Mouse (Mus musculus) forebrain, embryonic 14.5 days (tissue): Measurements from ENCODE around the gene Fis1. TPM values are rescaled to one million over a fixed set of nuclear protein-coding genes. Genes with fewer than 3 reads are reported as not detected.
A peak's percentile ranks its signal among the peaks of the same experiment; 100 is the strongest.

Source experiments
- ATAC-seq: fragments of 200-750 bp; cut with Nextera tagmentation; 2 replicates; pipeline ENCODE4 v1.8.0; 2017; ENCODE audit warnings: mild to moderate bottlenecking, moderate library complexity
- DNase-seq: peaks from one replicate; pipeline ENCODE4 v3.0.0-alpha.2; 2015; ENCODE audit warnings: low spot score
- H3K27ac ChIP-seq: fragments of 300-500 bp; sonication (generic); 2 replicates; pipeline ENCODE4 v1.5.1; 2014; ENCODE audit warnings: low read depth, mild to moderate bottlenecking, control low read depth, low read length, moderate library complexity
- H3K27me3 ChIP-seq: fragments of 300-500 bp; sonication (generic); replicated peaks from 2 replicates; pipeline ENCODE4 v1.6.1; 2014; ENCODE audit warnings: low read length, control low read depth, mixed read lengths; ENCODE audit not compliant: control insufficient read depth, insufficient read depth
- H3K36me3 ChIP-seq: fragments of 300-500 bp; sonication (generic); 2 replicates; pipeline ENCODE4 v1.6.1; 2014; ENCODE audit warnings: low read length, control low read depth; ENCODE audit not compliant: control insufficient read depth, insufficient read depth
- H3K4me1 ChIP-seq: fragments of 300-500 bp; sonication (generic); 2 replicates; pipeline ENCODE4 v1.6.1; 2014; ENCODE audit warnings: antibody characterized with exemption, low read length, control low read depth; ENCODE audit not compliant: control insufficient read depth, insufficient read depth
- H3K4me2 ChIP-seq: fragments of 300-500 bp; sonication (generic); 2 replicates; pipeline ENCODE4 v1.6.1; 2014; ENCODE audit warnings: mild to moderate bottlenecking, control low read depth, low read length
- H3K4me3 ChIP-seq: fragments of 300-500 bp; sonication (generic); 2 replicates; pipeline ENCODE4 v1.5.1; 2014; ENCODE audit warnings: low read depth, low read length, control low read depth
- H3K9ac ChIP-seq: fragments of 300-500 bp; sonication (generic); 2 replicates; pipeline ENCODE4 v1.6.1; 2014; ENCODE audit warnings: mild to moderate bottlenecking, low read length, control low read depth, moderate library complexity
- H3K9me3 ChIP-seq: fragments of 300-500 bp; sonication (generic); replicated peaks from 2 replicates; pipeline ENCODE4 v1.6.1; 2016; ENCODE audit warnings: low read length, control low read depth, mixed read lengths; ENCODE audit not compliant: control insufficient read depth
- WGBS: fragments of 180-500 bp; shearing (Covaris S2); extraction: QIAGEN DNeasy Blood & Tissue Kit; methylation state at CpG from one replicate; pipeline ENCODE4 v1.1.7; 2014; 5-methylcytosine and 5-hydroxymethylcytosine counted together
- polyA plus RNA-seq: library from polyadenylated mRNA; unstranded; fragments of >200 nt; fragmentation: Nextera tagmentation; extraction: Ambion mirVana; gene quantifications from 2 replicates; pipeline ENCODE4 v1.2.1, GENCODE M21; 2014

The Fis1 gene
- polyA plus RNA-seq, 1 experiment from 2014 or later = 495 TPM

GRCm38 (mm10) chr5:136919546-136920301 lies 33.4 kb upstream of the Fis1 start:
- DNase-seq (no peak), ATAC-seq (peak; percentile 17)
- H3K9ac ChIP-seq = peak overlapping the region; percentile 73
- H3K36me3 ChIP-seq = no peaks in the 10 kb centered on the region
- no peak overlapping the region for H3K27ac ChIP-seq
- no peaks in the 10 kb centered on the region for H3K9me3 ChIP-seq
- H3K4me3 ChIP-seq = peak overlapping the region; percentile 53
- peak overlapping the region; percentile 78 for H3K4me2 ChIP-seq
- WGBS = 23% methylated on average over 18 of the region's 18 CpGs
- H3K27me3 ChIP-seq = no peaks in the 10 kb centered on the region
- no peaks in the 10 kb centered on the region for H3K4me1 ChIP-seq

- H3K36me3 ChIP-seq = 0 out of 2 replicates have a peak, but pooled peaks cover 3% of the 10 kb centered on the region
- DNase-seq = no peak
- H3K4me3 ChIP-seq = no peak overlapping the region
- no peak for ATAC-seq
- H3K9ac ChIP-seq = no peak overlapping the region
- 89% methylated on average over 9 of the region's 9 CpGs for WGBS
- no peaks in the 10 kb centered on the region for H3K9me3 ChIP-seq
- no peak overlapping the region for H3K4me2 ChIP-seq
- no peak overlapping the region for H3K27ac ChIP-seq
- H3K4me1 ChIP-seq = no peaks in the 10 kb centered on the region
- no peaks in the 10 kb centered on the region for H3K27me3 ChIP-seq
Measured at GRCm38 (mm10) chr5:136922830-136923229, 30.2 kb upstream of the Fis1 start.

GRCm38 (mm10) chr5:136923751-136924478 lies 29.2 kb upstream of the Fis1 start:
- H3K4me2 ChIP-seq = no peak overlapping the region
- ATAC-seq (no peak), DNase-seq (no peak)
- H3K9me3 ChIP-seq = no peaks in the 10 kb centered on the region
- H3K27me3 ChIP-seq = no peaks in the 10 kb centered on the region
- no peak overlapping the region for H3K27ac ChIP-seq
- H3K9ac ChIP-seq = no peak overlapping the region
- WGBS = 82% methylated on average over 7 of the region's 7 CpGs
- H3K36me3 ChIP-seq = 0 out of 2 replicates have a peak, but pooled peaks cover 3% of the 10 kb centered on the region
- no peaks in the 10 kb centered on the region for H3K4me1 ChIP-seq
- H3K4me3 ChIP-seq = no peak overlapping the region

GRCm38 (mm10) chr5:136929073-136929472 lies 24.0 kb upstream of the Fis1 start:
- Histone ChIP-seq H3K4me2 (no peak overlapping the region), H3K27ac (no peak overlapping the region), H3K36me3 (0 out of 2 replicates have a peak, but pooled peaks cover 3% of the 10 kb centered on the region), H3K27me3 (no peaks in the 10 kb centered on the region), H3K4me3 (no peak overlapping the region), H3K9ac (peak overlapping the region; percentile 25; the same call in 1 of the 2 replicates), H3K9me3 (no peaks in the 10 kb centered on the region), H3K4me1 (no peaks in the 10 kb centered on the region)
- DNase-seq (peak; percentile 91), ATAC-seq (peak; percentile 63)
- 20% methylated on average over 4 of the region's 4 CpGs for WGBS

- H3K36me3 ChIP-seq = 0 out of 2 replicates have a peak, but pooled peaks cover under 1% of the 10 kb centered on the region
- H3K4me2 ChIP-seq = no peak overlapping the region
- DNase-seq = no peak
- no peak overlapping the region for H3K9ac ChIP-seq
- H3K4me3 ChIP-seq = no peak overlapping the region
- 87% methylated on average over 14 of the region's 14 CpGs for WGBS
- no peak overlapping the region for H3K27ac ChIP-seq
- no peaks in the 10 kb centered on the region for H3K9me3 ChIP-seq
- H3K4me1 ChIP-seq = no peaks in the 10 kb centered on the region
- no peak for ATAC-seq
- no peaks in the 10 kb centered on the region for H3K27me3 ChIP-seq
Measured at GRCm38 (mm10) chr5:136931896-136932295, 21.2 kb upstream of the Fis1 start.

GRCm38 (mm10) chr5:136932956-136933355 lies 20.1 kb upstream of the Fis1 start:
- no peak for ATAC-seq
- Histone ChIP-seq H3K4me1 (no peaks in the 10 kb centered on the region), H3K27me3 (no peaks in the 10 kb centered on the region), H3K36me3 (no peaks in the 10 kb centered on the region), H3K4me2 (no peak overlapping the region), H3K4me3 (no peak overlapping the region), H3K9me3 (no peaks in the 10 kb centered on the region), H3K9ac (no peak overlapping the region), H3K27ac (no peak overlapping the region)
- DNase-seq = no peak
- 87% methylated on average over 5 of the region's 5 CpGs for WGBS

- Histone ChIP-seq H3K9me3 (no peaks in the 10 kb centered on the region), H3K4me2 (no peak overlapping the region), H3K36me3 (no peaks in the 10 kb centered on the region), H3K4me3 (no peak overlapping the region), H3K9ac (no peak overlapping the region), H3K27me3 (no peaks in the 10 kb centered on the region), H3K27ac (no peak overlapping the region), H3K4me1 (no peaks in the 10 kb centered on the region)
- ATAC-seq (no peak), DNase-seq (no peak)
- 90% methylated on average over 6 of the region's 6 CpGs for WGBS
Measured at GRCm38 (mm10) chr5:136933930-136934329, 19.1 kb upstream of the Fis1 start.

- H3K27me3 ChIP-seq = no peaks in the 10 kb centered on the region
- DNase-seq = no peak
- WGBS = 67% methylated on average over 7 of the region's 7 CpGs
Measured at GRCm38 (mm10) chr5:136935905-136936695, 17.0 kb upstream of the Fis1 start.

More at GRCm38 (mm10) chr5:136935905-136936695, 17.0 kb upstream of the Fis1 start:
- no peak overlapping the region for H3K9ac ChIP-seq
- H3K4me1 ChIP-seq = no peaks in the 10 kb centered on the region
- H3K4me2 ChIP-seq = no peak overlapping the region
- no peak overlapping the region for H3K4me3 ChIP-seq
- H3K27ac ChIP-seq = no peak overlapping the region
- no peaks in the 10 kb centered on the region for H3K36me3 ChIP-seq
- ATAC-seq = no peak
- 0 out of 2 replicates have a peak, but pooled peaks cover 2% of the 10 kb centered on the region for H3K9me3 ChIP-seq
